Mouse (Mus musculus) MEL (cell line): ENCODE results near the gene Meis3. TPM values are rescaled to one million over a fixed set of nuclear protein-coding genes. Genes with fewer than 3 reads are reported as not detected.

Source experiments
- DNase-seq: peaks from one replicate; pipeline ENCODE4 v3.0.0; 2011; ENCODE audit warnings: low read depth, low spot score
- H3K27ac ChIP-seq: 2 replicates; pipeline ENCODE4 v1.5.1; 2012; ENCODE audit warnings: low read depth, mild to moderate bottlenecking, control low read depth, low read length, moderate library complexity; ENCODE audit not compliant: control insufficient read depth
- H3K27me3 ChIP-seq, 2 experiments: fragments of 150-350 bp in 1 of 2; sonication (generic) in 1 of 2; 2 replicates each; pipeline ENCODE4 v1.6.1; 2012; ENCODE audit warnings: low read length in 2 of 2, mild to moderate bottlenecking in 2 of 2, improper control_type of control experiment in 1 of 2, moderate library complexity in 1 of 2; ENCODE audit not compliant: insufficient read depth in 2 of 2, control insufficient read depth in 1 of 2
- H3K36me3 ChIP-seq, 2 experiments: 2 replicates each; pipeline ENCODE4 v1.6.1; 2012 to 2014; ENCODE audit warnings: low read length in 2 of 2, improper control_type of control experiment in 1 of 2, inconsistent platforms in 1 of 2, mild to moderate bottlenecking in 1 of 2; ENCODE audit not compliant: insufficient read depth in 2 of 2, control insufficient read depth in 1 of 2
- H3K4me1 ChIP-seq, 2 experiments: fragments of 150-350 bp in 1 of 2; sonication (generic) in 1 of 2; 2 replicates each; pipeline ENCODE4 v1.6.1; 2012; ENCODE audit warnings: low read length in 2 of 2, improper control_type of control experiment in 1 of 2, mild to moderate bottlenecking in 1 of 2; ENCODE audit not compliant: insufficient read depth in 2 of 2, control insufficient read depth in 1 of 2
- H3K4me3 ChIP-seq, 2 experiments: fragments of 150-350 bp in 1 of 2; sonication (generic) in 1 of 2; 2 replicates each; pipeline ENCODE4 v1.5.1; 2012; ENCODE audit warnings: low read depth in 2 of 2, low read length in 2 of 2, mild to moderate bottlenecking in 2 of 2, moderate library complexity in 2 of 2, control low read depth in 1 of 2, improper control_type of control experiment in 1 of 2; ENCODE audit not compliant: control insufficient read depth in 1 of 2, insufficient read depth in 1 of 2
- H3K79me2 ChIP-seq: 2 replicates; pipeline ENCODE4 v1.6.1; 2012; ENCODE audit warnings: mild to moderate bottlenecking, low read length, moderate library complexity; ENCODE audit not compliant: control insufficient read depth, poor library complexity, insufficient read depth
- H3K9ac ChIP-seq: 2 replicates; pipeline ENCODE4 v1.6.1; 2012; ENCODE audit warnings: low read depth, mild to moderate bottlenecking, control low read depth, low read length, moderate library complexity; ENCODE audit not compliant: control insufficient read depth, poor library complexity, severe bottlenecking
- H3K9me3 ChIP-seq: fragments of 150-350 bp; sonication (generic); replicated peaks from 2 replicates; pipeline ENCODE4 v1.6.1; 2012; ENCODE audit warnings: mild to moderate bottlenecking, low read length, improper control_type of control experiment, moderate library complexity; ENCODE audit not compliant: insufficient read depth
- EP300 ChIP-seq, 2 experiments: IDR thresholded peaks; 2 replicates each; pipeline ENCODE4 v1.6.1; 2011; ENCODE audit warnings: improper control_type of control experiment in 2 of 2, low read length in 2 of 2, low read depth in 1 of 2, mild to moderate bottlenecking in 1 of 2
- GABPA ChIP-seq: IDR thresholded peaks from 2 replicates; pipeline ENCODE4 v1.6.1; 2012; ENCODE audit warnings: low read depth, mild to moderate bottlenecking, inconsistent platforms, low read length, improper control_type of control experiment, moderate library complexity
- HCFC1 ChIP-seq: IDR thresholded peaks from 2 replicates; pipeline ENCODE4 v1.6.1; 2012; ENCODE audit warnings: low read depth, mild to moderate bottlenecking, inconsistent platforms, low read length, improper control_type of control experiment, moderate library complexity
- KAT2A ChIP-seq: conservative IDR thresholded peaks from 2 replicates; pipeline ENCODE4 v1.6.1; 2012; ENCODE audit warnings: low read depth, low read length, improper control_type of control experiment, inconsistent platforms
- MAFK ChIP-seq: IDR thresholded peaks from 2 replicates; pipeline ENCODE4 v1.6.1; 2011; ENCODE audit warnings: low read depth, mild to moderate bottlenecking, low read length, improper control_type of control experiment, borderline replicate concordance
- MAX ChIP-seq: IDR thresholded peaks from 2 replicates; pipeline ENCODE4 v1.6.1; 2011; ENCODE audit warnings: low read length, improper control_type of control experiment
- MEF2A ChIP-seq: IDR thresholded peaks from 2 replicates; pipeline ENCODE4 v1.6.1; 2014; ENCODE audit warnings: low read depth, mild to moderate bottlenecking, inconsistent platforms, low read length, improper control_type of control experiment; ENCODE audit not compliant: poor library complexity, insufficient replicate concordance, severe bottlenecking; ENCODE audit errors: extremely low read depth
- MYB ChIP-seq: IDR thresholded peaks from 2 replicates; pipeline ENCODE4 v1.6.1; 2011; ENCODE audit warnings: mild to moderate bottlenecking, low read depth, low read length, improper control_type of control experiment
- NELFE ChIP-seq: IDR thresholded peaks from 2 replicates; pipeline ENCODE4 v1.6.1; 2011; ENCODE audit warnings: low read depth, low read length, improper control_type of control experiment
- POLR2A ChIP-seq, 2 experiments: IDR thresholded peaks; 2 replicates each; pipeline ENCODE4 v1.6.1; 2011 to 2012; ENCODE audit warnings: low read length in 2 of 2, mild to moderate bottlenecking in 2 of 2, control low read depth in 1 of 2, improper control_type of control experiment in 1 of 2, low read depth in 1 of 2, moderate library complexity in 1 of 2; ENCODE audit not compliant: control insufficient read depth in 1 of 2, insufficient read depth in 1 of 2, poor library complexity in 1 of 2
- RAD21 ChIP-seq: IDR thresholded peaks from 2 replicates; pipeline ENCODE4 v1.6.1; 2011; ENCODE audit warnings: mild to moderate bottlenecking, low read depth, low read length, improper control_type of control experiment
- SIN3A ChIP-seq: IDR thresholded peaks from 2 replicates; pipeline ENCODE4 v1.6.1; 2012; ENCODE audit warnings: low read length, improper control_type of control experiment, inconsistent platforms
- TAL1 ChIP-seq: IDR thresholded peaks from 2 replicates; pipeline ENCODE4 v1.6.1; 2012; ENCODE audit warnings: mild to moderate bottlenecking, inconsistent platforms, low read length, moderate library complexity, mixed read lengths
- TBP ChIP-seq: IDR thresholded peaks from 2 replicates; pipeline ENCODE4 v1.8.0; 2011; ENCODE audit warnings: low read depth, low read length, improper control_type of control experiment
- UBTF ChIP-seq: IDR thresholded peaks from 2 replicates; pipeline ENCODE4 v1.6.1; 2012; ENCODE audit warnings: low read depth, mild to moderate bottlenecking, inconsistent platforms, low read length, improper control_type of control experiment, moderate library complexity, borderline replicate concordance; ENCODE audit not compliant: insufficient read depth
- USF1 ChIP-seq: IDR thresholded peaks from 2 replicates; pipeline ENCODE4 v1.6.1; 2014; ENCODE audit warnings: low read depth, mild to moderate bottlenecking, inconsistent platforms, low read length, improper control_type of control experiment, moderate library complexity
- ZC3H11A ChIP-seq: IDR thresholded peaks from 2 replicates; pipeline ENCODE4 v1.6.1; 2012; ENCODE audit warnings: low read depth, mild to moderate bottlenecking, inconsistent platforms, low read length, improper control_type of control experiment
- ZKSCAN1 ChIP-seq: IDR thresholded peaks from 2 replicates; pipeline ENCODE4 v1.6.1; 2012; ENCODE audit warnings: low read depth, mild to moderate bottlenecking, inconsistent platforms, low read length, improper control_type of control experiment, moderate library complexity
- ZMIZ1 ChIP-seq: IDR thresholded peaks from 2 replicates; pipeline ENCODE4 v1.6.1; 2012; ENCODE audit warnings: low read depth, mild to moderate bottlenecking, inconsistent platforms, low read length, improper control_type of control experiment, moderate library complexity
- ZNF384 ChIP-seq: IDR thresholded peaks from 2 replicates; pipeline ENCODE4 v1.6.1; 2012; ENCODE audit warnings: low read depth, mild to moderate bottlenecking, inconsistent platforms, low read length, improper control_type of control experiment
- polyA plus RNA-seq, 2 experiments: library from polyadenylated mRNA; stranded (reverse) in 1 of 2; unstranded in 1 of 2; fragments of >175 nt in 1 of 2; fragments of >200 nt in 1 of 2; gene quantifications; 2 replicates each; pipeline versions ENCODE4 v1.2.1 to v1.2.4; 2012; ENCODE audit warnings: low replicate concordance in 2 of 2, low read depth in 1 of 2; ENCODE audit not compliant: insufficient read length in 2 of 2, insufficient read depth in 1 of 2, missing spikeins in 1 of 2
- total RNA-seq: library from RNA; depleted of rRNA; stranded (reverse); fragments of 300-350 nt; gene quantifications from 2 replicates; pipeline ENCODE4 v1.2.3, GENCODE M21; 2012

Meis3 gene
- total and polyA plus RNA-seq, 3 experiments, result 4.8 to 14.9 TPM; not detected in 1

GRCm38 (mm10) chr7:16132926-16133325 lies 42.0 kb upstream of the Meis3 start:
- H3K27me3 ChIP-seq, result 0 out of 4 replicates have a peak, but pooled peaks cover 0 to under 1% of the 10 kb centered on the region in 2 experiments
- no peak for TF ChIP-seq USF1
- no peak for TF ChIP-seq ZNF384
- no peak for TF ChIP-seq ZKSCAN1
- no peak for TF ChIP-seq HCFC1
- TF ChIP-seq POLR2A (IDR thresholded peaks at IDR 0.05; ENCODE audit: control insufficient read depth in 1 of 2, insufficient read depth in 1 of 2, low read depth in 1 of 2, low read length in 2 of 2, poor library complexity in 1 of 2), result no peak
- no peak for TF ChIP-seq ZC3H11A
- TF ChIP-seq MAX, result no peak
- TF ChIP-seq MAFK, result no peak

GRCm38 (mm10) chr7:16133691-16134090 lies 41.2 kb upstream of the Meis3 start:
- Histone ChIP-seq H3K27ac (no peak overlapping the region), H3K4me1 (peaks cover 0 to 14% of the 10 kb centered on the region in 2 experiments; a peak in 2 of 4 replicates), H3K36me3 (no peaks in the 10 kb centered on the region), H3K9ac (no peak overlapping the region), H3K9me3 (no peaks in the 10 kb centered on the region), H3K4me3 (no peak overlapping the region), H3K79me2 (no peaks in the 10 kb centered on the region), H3K27me3 (0 out of 4 replicates have a peak, but pooled peaks cover 0 to 1% of the 10 kb centered on the region in 2 experiments)
- TF ChIP-seq TBP (no peak), NELFE (no peak), ZC3H11A (no peak), MYB (no peak), ZMIZ1 (no peak), UBTF (no peak), KAT2A (no peak), RAD21 (no peak), MAFK (no peak), SIN3A (no peak), USF1 (no peak), EP300 (IDR thresholded peaks at IDR 0.05; ENCODE audit: low read depth in 1 of 2, low read length in 2 of 2) (no peak), GABPA (no peak), HCFC1 (no peak), TAL1 (no peak), MEF2A (no peak)
- no peak for DNase-seq

More at GRCm38 (mm10) chr7:16132926-16133325, 42.0 kb upstream of the Meis3 start:
- no peaks in the 10 kb centered on the region for H3K36me3 ChIP-seq
- no peak overlapping the region for H3K27ac ChIP-seq
- H3K9ac ChIP-seq, result no peak overlapping the region
- H3K4me1 ChIP-seq, result peaks cover 0 to 14% of the 10 kb centered on the region in 2 experiments; a peak in 2 of 4 replicates
- no peak for DNase-seq
- no peaks in the 10 kb centered on the region for H3K9me3 ChIP-seq
- H3K79me2 ChIP-seq, result no peaks in the 10 kb centered on the region
- H3K4me3 ChIP-seq, result no peak overlapping the region
